Mouse (Mus musculus) lung, embryonic 14.5 days (tissue): ENCODE measurements at regions not wholly inside any gene's neighbourhood (a gene's known extent, or its start where the extent isn't known, plus 50 kb on each side); places are given as distances from the start of the nearest gene placed in this dataset.

Source experiments
- ATAC-seq: fragments of 200-750 bp; cut with Nextera tagmentation; 2 replicates; pipeline ENCODE4 v1.8.0; 2017; ENCODE audit warnings: mild to moderate bottlenecking, moderate TSS enrichment, moderate library complexity; ENCODE audit not compliant: insufficient read depth
- DNase-seq: peaks from one replicate; pipeline ENCODE4 v3.0.0-alpha.2; 2015
- H3K27ac ChIP-seq: fragments of 300-500 bp; sonication (generic); 2 replicates; pipeline ENCODE4 v1.5.1; 2014; ENCODE audit warnings: low read depth, mild to moderate bottlenecking, moderate library complexity
- H3K27me3 ChIP-seq: fragments of 300-500 bp; sonication (generic); 2 replicates; pipeline ENCODE4 v1.6.1; 2014; ENCODE audit warnings: low read length, control low read depth; ENCODE audit not compliant: insufficient read depth
- H3K36me3 ChIP-seq: fragments of 300-500 bp; sonication (generic); 2 replicates; pipeline ENCODE4 v1.6.1; 2014; ENCODE audit warnings: control low read depth; ENCODE audit not compliant: insufficient read depth
- H3K4me1 ChIP-seq: fragments of 300-500 bp; sonication (generic); 2 replicates; pipeline ENCODE4 v1.6.1; 2014; ENCODE audit warnings: antibody characterized with exemption, control low read depth; ENCODE audit not compliant: insufficient read depth
- H3K4me2 ChIP-seq: fragments of 300-500 bp; sonication (generic); 2 replicates; pipeline ENCODE4 v1.6.1; 2014; ENCODE audit warnings: mild to moderate bottlenecking
- H3K4me3 ChIP-seq: fragments of 300-500 bp; sonication (generic); 2 replicates; pipeline ENCODE4 v1.5.1; 2014; ENCODE audit warnings: low read depth, low read length
- H3K9ac ChIP-seq: fragments of 300-500 bp; sonication (generic); 2 replicates; pipeline ENCODE4 v1.6.1; 2014
- H3K9me3 ChIP-seq: fragments of 300-500 bp; sonication (generic); 2 replicates; pipeline ENCODE4 v1.6.1; 2016; ENCODE audit warnings: low read depth, low read length, control low read depth
- CTCF ChIP-seq: IDR thresholded peaks from 2 replicates; pipeline ENCODE4 v1.5.1; 2016; ENCODE audit warnings: antibody characterized with exemption, low read depth
- whole genome bisulfite sequencing: fragments of 180-500 bp; shearing (Covaris S2); extraction: QIAGEN DNeasy Blood & Tissue Kit; methylation state at CpG from one replicate; pipeline ENCODE4 v1.1.7; 2014; 5-methylcytosine and 5-hydroxymethylcytosine counted together

- Histone ChIP-seq H3K27ac (no peak overlapping the region), H3K9me3 (no peaks in the 10 kb centered on the region), H3K36me3 (no peaks in the 10 kb centered on the region), H3K4me3 (no peak overlapping the region), H3K27me3 (no peaks in the 10 kb centered on the region), H3K4me1 (no peaks in the 10 kb centered on the region), H3K4me2 (no peak overlapping the region), H3K9ac (no peak overlapping the region)
- TF ChIP-seq CTCF, result no peak
- WGBS, result 55% methylated on average over 2 of the region's 2 CpGs
- DNase-seq (no peak), ATAC-seq (no peak)
These were observed 662.4 kb upstream of the Jmjd1c start for GRCm38 (mm10) chr10:66433490-66433889.

DNA sequence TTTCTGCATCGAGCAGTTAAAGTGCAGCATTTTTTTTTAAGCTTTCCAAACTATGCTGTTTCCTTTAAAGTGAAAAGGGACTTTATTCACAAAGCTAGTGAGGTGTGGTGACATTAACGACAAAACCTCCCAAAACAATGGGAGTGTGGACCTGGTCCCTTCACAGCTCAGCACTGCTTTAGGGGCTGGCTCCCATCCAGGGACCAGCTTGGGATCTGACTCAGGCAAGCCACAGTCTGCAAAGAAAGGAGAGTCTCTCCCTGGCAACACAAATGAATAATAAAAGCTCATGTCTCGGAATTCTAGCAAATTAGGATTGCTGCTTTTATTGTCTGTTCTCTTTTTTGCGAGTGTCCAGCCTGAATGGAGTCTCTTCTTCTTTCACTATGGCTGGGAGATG is 625.2 kb upstream of the Jmjd1c start:
- Histone ChIP-seq H3K4me1 (no peaks in the 10 kb centered on the region), H3K27ac (no peak overlapping the region), H3K27me3 (no peaks in the 10 kb centered on the region), H3K9ac (no peak overlapping the region), H3K9me3 (no peaks in the 10 kb centered on the region), H3K4me2 (no peak overlapping the region), H3K4me3 (no peak overlapping the region), H3K36me3 (no peaks in the 10 kb centered on the region)
- no peak for ATAC-seq
- peak; percentile 7 for DNase-seq
- 63% methylated on average over 4 of the region's 4 CpGs for WGBS
- no peak for TF ChIP-seq CTCF

GRCm38 (mm10) chr10:66472038-66472437 is 623.9 kb upstream of the Jmjd1c start:
- no peak for ATAC-seq
- WGBS, result 69% methylated on average over 4 of the region's 4 CpGs

GRCm38 (mm10) chr10:66475187-66475735 is 620.7 kb upstream of the Jmjd1c start:
- no peak for TF ChIP-seq CTCF
- Histone ChIP-seq H3K4me3 (no peak overlapping the region), H3K36me3 (no peaks in the 10 kb centered on the region), H3K27ac (no peak overlapping the region), H3K9ac (no peak overlapping the region), H3K4me2 (no peak overlapping the region), H3K9me3 (no peaks in the 10 kb centered on the region), H3K4me1 (no peaks in the 10 kb centered on the region), H3K27me3 (no peaks in the 10 kb centered on the region)
- 38% methylated on average over 1 of the region's 1 CpGs for WGBS
- peak; percentile 4 for DNase-seq
- no peak for ATAC-seq

More at GRCm38 (mm10) chr10:66472038-66472437, 623.9 kb upstream of the Jmjd1c start:
- DNase-seq, result no peak
- no peak for TF ChIP-seq CTCF
- H3K9me3 ChIP-seq, result no peaks in the 10 kb centered on the region
- H3K4me1 ChIP-seq, result no peaks in the 10 kb centered on the region
- no peaks in the 10 kb centered on the region for H3K36me3 ChIP-seq
- no peak overlapping the region for H3K4me2 ChIP-seq
- H3K27ac ChIP-seq, result no peak overlapping the region
- no peak overlapping the region for H3K4me3 ChIP-seq
- no peaks in the 10 kb centered on the region for H3K27me3 ChIP-seq
- H3K9ac ChIP-seq, result no peak overlapping the region

DNA sequence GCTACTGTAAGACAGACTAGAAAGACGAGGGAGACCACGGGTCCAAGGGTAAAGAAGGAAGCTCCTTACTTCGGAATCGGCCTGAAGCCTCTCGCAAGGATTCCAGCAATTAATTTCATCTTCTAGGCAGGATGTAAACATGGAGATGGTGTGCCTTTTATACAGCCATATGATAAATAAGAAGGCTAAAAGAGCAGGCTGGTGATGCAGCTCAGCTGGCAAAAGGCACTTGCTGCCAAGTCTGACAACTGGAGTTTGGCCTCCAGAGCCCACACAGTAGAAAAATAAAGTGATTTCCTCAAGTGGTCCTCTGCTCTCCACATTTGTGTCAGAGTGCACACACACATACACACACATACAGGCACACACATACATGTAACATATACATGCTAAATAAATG is 605.1 kb upstream of the Jmjd1c start:
- ATAC-seq, result peak; percentile 93
- H3K9me3 ChIP-seq, result no peaks in the 10 kb centered on the region
- 0 out of 2 replicates have a peak, but pooled peaks cover 3% of the 10 kb centered on the region for H3K4me1 ChIP-seq
- no peak overlapping the region for H3K4me3 ChIP-seq
- no peaks in the 10 kb centered on the region for H3K36me3 ChIP-seq
- TF ChIP-seq CTCF, result no peak
- H3K27me3 ChIP-seq, result no peaks in the 10 kb centered on the region
- no peak overlapping the region for H3K4me2 ChIP-seq
- WGBS, result 38% methylated on average over 5 of the region's 5 CpGs
- no peak overlapping the region for H3K9ac ChIP-seq
- peak; percentile 89 for DNase-seq
- H3K27ac ChIP-seq, result no peak overlapping the region

DNA sequence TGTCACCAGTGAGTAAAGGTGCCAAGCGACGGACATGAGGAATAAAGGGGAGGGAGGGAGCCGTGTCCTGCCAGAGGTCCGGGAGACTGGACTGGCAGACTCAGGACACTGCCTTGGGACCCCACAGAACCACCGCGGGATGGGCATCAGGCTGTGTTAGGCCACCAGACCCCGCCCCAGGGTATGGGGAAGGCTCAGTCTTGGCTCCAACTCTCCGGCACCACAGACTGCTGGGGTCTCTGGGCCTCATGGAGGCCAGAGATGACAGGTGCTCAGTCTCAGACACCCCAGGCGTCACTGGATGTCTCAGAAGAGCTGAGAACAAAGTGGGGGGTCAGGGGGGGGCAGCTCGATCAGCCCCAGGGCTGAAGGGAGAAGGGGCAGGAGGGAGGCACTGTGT is 604.1 kb upstream of the Jmjd1c start:
- ATAC-seq, result peak; percentile 44
- no peak overlapping the region for H3K9ac ChIP-seq
- H3K4me3 ChIP-seq, result no peak overlapping the region
- no peak for DNase-seq
- WGBS, result 50% methylated on average over 10 of the region's 10 CpGs
- H3K36me3 ChIP-seq, result no peaks in the 10 kb centered on the region
- H3K9me3 ChIP-seq, result no peaks in the 10 kb centered on the region
- no peak overlapping the region for H3K27ac ChIP-seq
- H3K4me1 ChIP-seq, result 0 out of 2 replicates have a peak, but pooled peaks cover 3% of the 10 kb centered on the region
- no peaks in the 10 kb centered on the region for H3K27me3 ChIP-seq
- H3K4me2 ChIP-seq, result no peak overlapping the region
- TF ChIP-seq CTCF, result no peak

DNA sequence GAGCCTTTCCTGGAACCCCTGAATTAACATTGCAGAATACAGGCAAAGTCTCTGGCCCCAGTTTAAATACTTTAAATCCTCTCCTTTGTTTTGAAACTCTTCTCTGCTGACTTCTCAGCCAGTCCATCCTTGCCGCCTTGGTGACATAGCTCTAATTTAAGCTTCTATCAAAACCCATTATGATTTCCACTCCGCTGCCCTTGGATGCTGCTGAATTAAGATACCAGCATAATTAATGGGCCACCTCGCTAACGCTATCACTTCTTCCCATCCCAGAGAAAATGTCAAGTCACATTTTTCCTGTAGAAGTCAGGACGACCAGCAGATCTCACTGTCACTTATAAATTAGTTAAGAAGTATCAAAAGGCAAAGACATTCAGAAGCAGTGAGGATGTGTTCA is 556.1 kb upstream of the Jmjd1c start:
- no peaks in the 10 kb centered on the region for H3K9me3 ChIP-seq
- 67% methylated on average over 5 of the region's 5 CpGs for WGBS
- H3K27ac ChIP-seq, result no peak overlapping the region
- H3K36me3 ChIP-seq, result no peaks in the 10 kb centered on the region
- no peaks in the 10 kb centered on the region for H3K4me1 ChIP-seq
- H3K4me2 ChIP-seq, result no peak overlapping the region
- no peak for TF ChIP-seq CTCF
- H3K9ac ChIP-seq, result no peak overlapping the region
- no peak overlapping the region for H3K4me3 ChIP-seq
- H3K27me3 ChIP-seq, result no peaks in the 10 kb centered on the region
- DNase-seq (no peak), ATAC-seq (no peak)

DNA sequence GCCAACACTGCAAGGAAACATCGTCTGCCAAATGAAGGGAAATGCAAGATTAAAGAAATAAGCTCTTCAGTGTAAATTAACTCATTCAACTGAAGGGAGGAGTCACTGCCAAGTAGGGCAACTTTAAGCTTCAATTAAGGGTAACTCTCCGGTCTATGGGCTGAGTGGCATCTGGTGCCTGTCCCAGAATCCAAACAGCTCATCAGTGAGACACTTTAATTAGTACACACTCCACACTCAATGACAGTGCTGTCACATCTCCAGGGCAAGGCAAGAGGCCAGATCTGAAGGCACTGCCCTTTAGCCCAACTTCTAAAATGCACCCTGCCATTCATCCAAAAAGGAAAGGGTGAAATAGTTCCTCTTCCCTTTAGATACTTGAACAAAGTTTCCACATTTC is 549.3 kb upstream of the Jmjd1c start:
- Histone ChIP-seq H3K4me2 (no peak overlapping the region), H3K9ac (no peak overlapping the region), H3K9me3 (no peaks in the 10 kb centered on the region), H3K4me3 (no peak overlapping the region), H3K27me3 (no peaks in the 10 kb centered on the region), H3K27ac (no peak overlapping the region), H3K36me3 (no peaks in the 10 kb centered on the region), H3K4me1 (no peaks in the 10 kb centered on the region)
- no peak for DNase-seq
- no peak for TF ChIP-seq CTCF
- WGBS, result 51% methylated on average over 2 of the region's 2 CpGs
- ATAC-seq, result no peak
